Mouse (Mus musculus): ENCODE results near the gene Ccl25. TPM values are rescaled to one million over a fixed set of nuclear protein-coding genes. Genes with fewer than 3 reads are reported as not detected.
"Not testable (repeated sequence)": the region's sequence is repeated elsewhere in the genome, so short reads cannot be mapped to it uniquely, and the experiment has no call there.

Gene Ccl25
- total and polyA plus RNA-seq, 2 experiments from 2014 or later: 5.9 to 17.9 TPM

GRCm38 (mm10) chr8:4333966-4334365 lies 9.0 kb downstream of the Ccl25 start:
- DNase-seq (ENCODE audit: low spot score) (no peak), ATAC-seq (no peak)
- Histone ChIP-seq H3K9ac (replicated peaks; ENCODE audit: low read length) (no peak overlapping the region), H3K36me3 (ENCODE audit: insufficient read depth, low read length) (peaks cover 17% of the 10 kb centered on the region), H3K4me1 (ENCODE audit: insufficient read depth, low read length) (no peaks in the 10 kb centered on the region), H3K9me3 (ENCODE audit: low read length) (no peaks in the 10 kb centered on the region), H3K27me3 (ENCODE audit: insufficient read depth, low read length) (no peaks in the 10 kb centered on the region), H3K4me2 (ENCODE audit: low read depth, low read length) (no peak overlapping the region), H3K27ac (no peak overlapping the region), H3K4me3 (ENCODE audit: low read length) (no peak overlapping the region)
- 92% methylated on average over 1 of the region's 1 CpGs for WGBS
- no peak for TF ChIP-seq CTCF (IDR thresholded peaks at IDR 0.05; ENCODE audit: low read depth)

- Histone ChIP-seq H3K9me3 (ENCODE audit: low read length) (no peaks in the 10 kb centered on the region), H3K36me3 (ENCODE audit: insufficient read depth, low read length) (peaks cover 14% of the 10 kb centered on the region)
These were observed 10.7 kb downstream of the Ccl25 start for GRCm38 (mm10) chr8:4335678-4336077.

GRCm38 (mm10) chr8:4340207-4340606 lies 15.2 kb downstream of the Ccl25 start:
- 87% methylated on average over 3 of the region's 3 CpGs for WGBS
- no peaks in the 10 kb centered on the region for H3K9me3 ChIP-seq (ENCODE audit: low read length)

More at GRCm38 (mm10) chr8:4335678-4336077, 10.7 kb downstream of the Ccl25 start:
- Histone ChIP-seq H3K4me3 (ENCODE audit: low read length) (no peak overlapping the region), H3K9ac (replicated peaks; ENCODE audit: low read length) (no peak overlapping the region), H3K27ac (no peak overlapping the region), H3K4me1 (ENCODE audit: insufficient read depth, low read length) (no peaks in the 10 kb centered on the region), H3K4me2 (ENCODE audit: low read depth, low read length) (no peak overlapping the region), H3K27me3 (ENCODE audit: insufficient read depth, low read length) (no peaks in the 10 kb centered on the region)
- DNase-seq (ENCODE audit: low spot score) (no peak), ATAC-seq (no peak)
- no peak for TF ChIP-seq CTCF (IDR thresholded peaks at IDR 0.05; ENCODE audit: low read depth)
- WGBS: 98% methylated on average over 2 of the region's 2 CpGs

GRCm38 (mm10) chr8:4347661-4348060 lies 22.7 kb downstream of the Ccl25 start:
- no peak overlapping the region for H3K4me2 ChIP-seq (ENCODE audit: low read depth, low read length)
- no peaks in the 10 kb centered on the region for H3K9me3 ChIP-seq (ENCODE audit: low read length)
- 0 out of 2 replicates have a peak, but pooled peaks have one; percentile 19 for ATAC-seq
- no peak for DNase-seq (ENCODE audit: low spot score)
- H3K27me3 ChIP-seq (ENCODE audit: insufficient read depth, low read length): no peaks in the 10 kb centered on the region
- WGBS: 71% methylated on average over 7 of the region's 7 CpGs
- TF ChIP-seq CTCF (IDR thresholded peaks at IDR 0.05; ENCODE audit: low read depth): no peak
- H3K4me1 ChIP-seq (ENCODE audit: insufficient read depth, low read length): no peaks in the 10 kb centered on the region
- H3K36me3 ChIP-seq (ENCODE audit: insufficient read depth, low read length): no peaks in the 10 kb centered on the region
- no peak overlapping the region for H3K9ac ChIP-seq (replicated peaks; ENCODE audit: low read length)
- no peak overlapping the region for H3K27ac ChIP-seq
- no peak overlapping the region for H3K4me3 ChIP-seq (ENCODE audit: low read length)

More at GRCm38 (mm10) chr8:4340207-4340606, 15.2 kb downstream of the Ccl25 start:
- Histone ChIP-seq H3K4me2 (ENCODE audit: low read depth, low read length) (no peak overlapping the region), H3K27me3 (ENCODE audit: insufficient read depth, low read length) (no peaks in the 10 kb centered on the region), H3K4me1 (ENCODE audit: insufficient read depth, low read length) (no peaks in the 10 kb centered on the region), H3K27ac (no peak overlapping the region), H3K36me3 (ENCODE audit: insufficient read depth, low read length) (no peaks in the 10 kb centered on the region; the same call in 1 of the 2 replicates), H3K4me3 (ENCODE audit: low read length) (no peak overlapping the region), H3K9ac (replicated peaks; ENCODE audit: low read length) (no peak overlapping the region)
- DNase-seq (ENCODE audit: low spot score): no peak
- no peak for TF ChIP-seq CTCF (IDR thresholded peaks at IDR 0.05; ENCODE audit: low read depth)
- ATAC-seq: no peak

- TF ChIP-seq CTCF (IDR thresholded peaks at IDR 0.05; ENCODE audit: low read depth): no peak
- H3K4me1 ChIP-seq (ENCODE audit: insufficient read depth, low read length): no peaks in the 10 kb centered on the region
- 30% methylated on average over 12 of the region's 12 CpGs for WGBS
- no peaks in the 10 kb centered on the region for H3K36me3 ChIP-seq (ENCODE audit: insufficient read depth, low read length)
- H3K4me2 ChIP-seq (ENCODE audit: low read depth, low read length): no peak overlapping the region
- DNase-seq (ENCODE audit: low spot score) (no peak), ATAC-seq (0 out of 2 replicates have a peak, but pooled peaks have one; percentile 2)
- H3K27me3 ChIP-seq (ENCODE audit: insufficient read depth, low read length): no peaks in the 10 kb centered on the region
- H3K9ac ChIP-seq (replicated peaks; ENCODE audit: low read length): no peak overlapping the region
- no peak overlapping the region for H3K27ac ChIP-seq
- H3K9me3 ChIP-seq (ENCODE audit: low read length): no peaks in the 10 kb centered on the region
- no peak overlapping the region for H3K4me3 ChIP-seq (ENCODE audit: low read length)
These were observed 23.3 kb downstream of the Ccl25 start for GRCm38 (mm10) chr8:4348275-4348674.

- Histone ChIP-seq H3K9ac (replicated peaks; ENCODE audit: low read length) (no peak overlapping the region), H3K9me3 (ENCODE audit: low read length) (no peaks in the 10 kb centered on the region), H3K27me3 (ENCODE audit: insufficient read depth, low read length) (no peaks in the 10 kb centered on the region), H3K4me3 (ENCODE audit: low read length) (no peak overlapping the region), H3K4me2 (ENCODE audit: low read depth, low read length) (no peak overlapping the region), H3K27ac (no peak overlapping the region), H3K4me1 (ENCODE audit: insufficient read depth, low read length) (no peaks in the 10 kb centered on the region), H3K36me3 (ENCODE audit: insufficient read depth, low read length) (no peaks in the 10 kb centered on the region)
- 85% methylated on average over 1 of the region's 1 CpGs for WGBS
- ATAC-seq (no peak), DNase-seq (ENCODE audit: low spot score) (no peak)
- no peak for TF ChIP-seq CTCF (IDR thresholded peaks at IDR 0.05; ENCODE audit: low read depth)
These were observed 24.3 kb downstream of the Ccl25 start for GRCm38 (mm10) chr8:4349335-4349734.

GRCm38 (mm10) chr8:4350618-4351017 lies 25.6 kb downstream of the Ccl25 start:
- no peak for ATAC-seq
- 78% methylated on average over 3 of the region's 3 CpGs for WGBS
- H3K4me2 ChIP-seq (ENCODE audit: low read depth, low read length): no peak overlapping the region
- H3K27ac ChIP-seq: no peak overlapping the region
- no peak for DNase-seq (ENCODE audit: low spot score)
- no peak for TF ChIP-seq CTCF (IDR thresholded peaks at IDR 0.05; ENCODE audit: low read depth)
- H3K36me3 ChIP-seq (ENCODE audit: insufficient read depth, low read length): no peaks in the 10 kb centered on the region
- no peak overlapping the region for H3K9ac ChIP-seq (replicated peaks; ENCODE audit: low read length)
- no peak overlapping the region for H3K4me3 ChIP-seq (ENCODE audit: low read length)
- no peaks in the 10 kb centered on the region for H3K4me1 ChIP-seq (ENCODE audit: insufficient read depth, low read length)
- H3K9me3 ChIP-seq (ENCODE audit: low read length): no peaks in the 10 kb centered on the region
- no peaks in the 10 kb centered on the region for H3K27me3 ChIP-seq (ENCODE audit: insufficient read depth, low read length)

GRCm38 (mm10) chr8:4352562-4352961 lies 27.6 kb downstream of the Ccl25 start:
- 90% methylated on average over 6 of the region's 6 CpGs for WGBS
- H3K36me3 ChIP-seq (ENCODE audit: insufficient read depth, low read length); H3K9me3 ChIP-seq (ENCODE audit: low read length): not testable (repeated sequence)

More at GRCm38 (mm10) chr8:4352562-4352961, 27.6 kb downstream of the Ccl25 start:
- DNase-seq (ENCODE audit: low spot score); H3K4me2 ChIP-seq (ENCODE audit: low read depth, low read length); H3K27ac ChIP-seq; H3K9ac ChIP-seq (replicated peaks; ENCODE audit: low read length); H3K4me1 ChIP-seq (ENCODE audit: insufficient read depth, low read length); ATAC-seq; H3K27me3 ChIP-seq (ENCODE audit: insufficient read depth, low read length); H3K4me3 ChIP-seq (ENCODE audit: low read length): not testable (repeated sequence)

Measured in hindbrain, postnatal 0 days (tissue).